Mouse (Mus musculus): Measurements from ENCODE around the gene Necab2.

The Necab2 gene

GRCm38 (mm10) chr8:119451131-119451530, 4.6 kb downstream of the Necab2 start:
- DNase-seq (ENCODE audit: low read depth, low spot score), result no peak

DNA sequence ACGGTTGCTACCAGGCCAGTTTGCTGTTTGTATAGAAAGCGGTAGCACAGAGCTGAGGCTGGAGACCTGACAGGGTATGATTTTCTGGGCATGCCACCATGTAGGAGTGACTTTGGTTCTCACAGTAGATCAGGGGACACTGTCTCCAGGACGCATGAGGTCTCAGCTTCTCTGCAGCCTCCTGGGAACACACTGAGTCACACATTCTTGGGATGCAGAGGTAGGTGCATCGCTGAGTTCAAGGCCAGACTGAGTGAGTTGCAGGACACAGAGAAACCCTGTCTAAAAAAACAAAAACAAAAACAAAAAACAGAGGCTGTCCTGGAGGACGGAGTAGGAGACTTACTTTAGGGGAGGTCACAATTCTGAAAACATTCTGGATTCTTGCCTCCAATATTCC, 6.4 kb downstream of the Necab2 start:
- no peak for DNase-seq (ENCODE audit: low read depth, low spot score)

DNA sequence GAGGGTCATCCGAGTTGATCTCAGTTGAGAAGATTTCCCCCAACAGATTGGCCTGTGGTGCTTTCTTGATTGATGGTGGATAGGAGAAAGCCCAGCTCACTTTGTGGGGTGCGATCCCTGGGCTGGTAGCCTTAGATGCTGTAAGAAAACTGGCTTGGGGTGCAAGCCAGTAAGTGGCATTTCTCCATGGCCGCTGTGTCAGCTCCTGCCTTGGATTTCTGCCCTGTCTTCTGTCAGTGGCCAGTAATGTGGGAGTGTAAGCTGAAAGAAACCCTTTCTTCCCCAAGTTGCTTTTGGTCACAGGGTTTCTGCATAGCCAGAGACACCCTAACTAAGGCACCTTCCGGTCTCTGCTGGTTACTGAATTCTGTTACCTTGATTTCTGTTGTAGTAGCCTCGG, 9.5 kb downstream of the Necab2 start:
- no peak for DNase-seq (ENCODE audit: low read depth, low spot score)

GRCm38 (mm10) chr8:119459724-119460123, 13.2 kb downstream of the Necab2 start:
- peak; percentile 83 for DNase-seq (ENCODE audit: low read depth, low spot score)

- no peak for DNase-seq (ENCODE audit: low read depth, low spot score)
Observed at GRCm38 (mm10) chr8:119461356-119461755, 14.8 kb downstream of the Necab2 start.

GRCm38 (mm10) chr8:119463709-119464108, 17.2 kb downstream of the Necab2 start:
- DNase-seq (ENCODE audit: low read depth, low spot score), result no peak

GRCm38 (mm10) chr8:119466105-119466504, 19.6 kb downstream of the Necab2 start:
- no peak for DNase-seq (ENCODE audit: low read depth, low spot score)

DNA sequence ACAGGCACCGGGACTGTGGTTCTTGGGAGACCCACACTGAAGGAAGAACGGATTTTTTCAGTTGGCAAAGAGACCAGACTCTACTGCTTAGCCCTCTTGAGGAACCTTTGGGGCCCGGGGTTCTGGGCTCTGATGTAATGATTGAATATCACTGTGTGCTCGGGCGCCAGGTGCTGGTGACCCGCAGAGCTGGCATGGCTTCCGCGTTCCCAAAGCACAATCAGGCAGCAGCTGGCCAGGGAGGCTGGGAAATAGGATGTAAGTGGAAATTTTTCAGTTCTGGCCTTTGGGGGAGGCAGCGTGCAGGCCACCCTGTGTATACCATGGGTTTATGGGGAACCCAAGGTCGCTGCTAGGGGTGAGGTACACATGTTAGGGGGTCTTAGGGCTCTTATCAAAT, 20.3 kb downstream of the Necab2 start:
- DNase-seq (ENCODE audit: low read depth, low spot score), result no peak

DNA sequence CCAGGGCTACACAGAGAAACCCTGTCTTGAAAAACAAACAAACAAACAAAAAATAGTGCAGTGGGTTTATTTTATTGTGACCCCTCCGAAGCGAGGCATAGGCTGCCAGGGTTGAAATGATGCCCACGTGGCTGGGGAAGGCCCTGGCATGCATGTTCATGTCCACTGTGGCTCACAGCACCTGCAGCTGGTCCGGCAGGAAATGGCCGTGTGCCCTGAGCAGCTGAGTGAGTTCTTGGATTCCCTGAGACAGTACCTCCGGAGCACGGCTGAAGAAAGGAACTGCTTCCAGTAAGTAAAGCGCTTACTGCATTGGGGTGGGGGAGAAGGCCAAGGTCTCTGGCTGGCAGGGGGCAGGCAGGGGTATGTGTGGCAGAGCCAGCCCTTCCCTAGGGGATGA, 21.6 kb downstream of the Necab2 start:
- no peak for DNase-seq (ENCODE audit: low read depth, low spot score)

DNA sequence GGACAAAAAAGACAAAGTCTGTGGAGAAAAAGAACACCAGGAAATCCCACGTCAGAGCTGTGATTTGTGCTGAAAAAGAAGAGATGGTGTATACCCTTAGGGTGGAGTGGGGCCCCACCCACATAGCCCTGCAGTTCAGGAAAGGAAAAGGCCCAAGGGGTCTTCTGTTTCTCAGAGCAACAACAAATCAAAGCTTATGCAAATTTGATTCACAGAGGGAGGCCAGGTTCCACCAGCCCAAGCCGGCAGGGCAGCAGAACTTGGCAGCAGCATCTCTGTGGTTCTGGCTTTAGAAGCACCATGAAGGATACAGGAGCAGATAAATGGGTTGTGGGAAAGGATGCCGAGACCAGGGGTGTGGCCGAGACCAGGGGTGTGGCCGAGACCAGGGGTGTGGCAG, 32.2 kb downstream of the Necab2 start:
- no peak for DNase-seq (ENCODE audit: low read depth, low spot score)

- DNase-seq (ENCODE audit: low read depth, low spot score), result peak; percentile 71
Observed at GRCm38 (mm10) chr8:119484145-119484896, 37.8 kb downstream of the Necab2 start.

DNA sequence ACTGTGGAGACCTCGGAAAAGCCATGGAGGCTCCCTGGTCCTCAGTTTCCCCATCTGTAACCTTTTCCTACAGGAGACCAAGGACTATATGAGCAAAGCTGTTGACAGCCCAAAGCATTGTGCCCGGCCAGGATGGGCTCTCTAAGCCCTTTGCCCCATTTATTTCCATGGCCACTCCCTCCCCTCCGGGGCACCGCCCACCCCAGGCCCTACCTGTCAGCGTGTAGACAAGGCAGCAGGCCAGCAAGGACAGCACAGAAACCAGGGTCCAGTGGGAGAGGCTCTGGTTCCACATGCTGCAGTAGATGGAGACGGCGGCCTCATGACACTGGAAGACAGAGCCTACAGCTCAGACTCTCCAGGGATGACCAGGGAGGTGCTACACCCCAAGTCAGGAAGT, 40.6 kb downstream of the Necab2 start:
- no peak for DNase-seq (ENCODE audit: low read depth, low spot score)

- peak; percentile 63 for DNase-seq (ENCODE audit: low read depth, low spot score)
Observed at GRCm38 (mm10) chr8:119496848-119497247, 50.3 kb downstream of the Necab2 start.

- DNase-seq (ENCODE audit: low read depth, low spot score), result no peak
Observed at GRCm38 (mm10) chr8:119499836-119500235, 53.3 kb downstream of the Necab2 start.

- no peak for DNase-seq (ENCODE audit: low read depth, low spot score)
Observed at GRCm38 (mm10) chr8:119501598-119501997, 55.1 kb downstream of the Necab2 start, which contains the start of gene Slc38a8. Gene Slc38a8, minus strand, starts transcription at chr8:119501698.

DNA sequence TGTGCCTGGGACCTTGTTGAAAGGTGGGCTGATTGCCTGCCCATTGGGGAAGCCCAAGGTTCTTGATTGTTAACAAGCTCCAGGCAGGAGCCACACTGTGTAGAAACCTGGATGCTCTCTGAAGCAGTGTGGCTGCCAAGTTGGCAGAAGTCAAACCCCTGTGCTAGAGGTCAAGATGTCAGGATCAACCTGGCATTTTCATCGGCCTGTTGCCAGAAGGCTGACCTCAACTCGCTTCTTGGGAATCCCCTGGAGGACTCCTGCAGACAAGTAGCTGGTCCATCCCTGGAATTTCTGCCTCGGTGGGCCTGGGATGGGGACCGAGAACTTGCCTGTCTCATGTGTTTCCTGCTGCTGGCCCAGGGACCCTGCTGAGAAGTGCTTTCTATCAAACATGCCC, 55.6 kb downstream of the Necab2 start:
- no peak for DNase-seq (ENCODE audit: low read depth, low spot score)

DNA sequence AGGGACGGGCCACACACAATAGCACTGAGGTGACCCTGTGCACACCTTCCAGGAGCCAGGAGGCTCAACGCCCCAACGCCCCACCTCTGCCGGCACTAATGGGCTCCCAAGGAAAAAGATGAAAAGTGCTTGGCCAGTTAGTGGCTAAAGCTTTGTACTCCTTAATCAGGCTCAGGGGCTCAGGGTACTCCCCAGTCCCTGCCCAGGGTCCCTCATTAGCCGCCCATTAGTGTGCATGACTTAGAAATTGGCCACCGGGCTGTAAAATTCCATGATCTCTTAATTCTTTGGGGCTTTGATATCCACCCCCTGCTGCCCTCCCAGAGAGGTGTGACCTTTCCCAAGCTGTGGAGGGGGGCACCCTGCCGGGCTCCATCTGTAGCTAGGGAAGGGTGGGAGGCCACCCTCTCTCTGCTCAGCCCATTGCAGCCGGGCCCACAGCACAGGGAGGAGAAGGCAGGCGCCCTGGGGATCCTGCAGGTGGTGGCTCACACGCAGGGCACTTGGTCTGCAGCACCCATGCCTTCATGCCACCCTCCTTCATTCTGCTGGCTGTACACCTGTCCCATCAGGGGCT, 56.8 kb downstream of the Necab2 start:
- no peak for DNase-seq (ENCODE audit: low read depth, low spot score)

DNA sequence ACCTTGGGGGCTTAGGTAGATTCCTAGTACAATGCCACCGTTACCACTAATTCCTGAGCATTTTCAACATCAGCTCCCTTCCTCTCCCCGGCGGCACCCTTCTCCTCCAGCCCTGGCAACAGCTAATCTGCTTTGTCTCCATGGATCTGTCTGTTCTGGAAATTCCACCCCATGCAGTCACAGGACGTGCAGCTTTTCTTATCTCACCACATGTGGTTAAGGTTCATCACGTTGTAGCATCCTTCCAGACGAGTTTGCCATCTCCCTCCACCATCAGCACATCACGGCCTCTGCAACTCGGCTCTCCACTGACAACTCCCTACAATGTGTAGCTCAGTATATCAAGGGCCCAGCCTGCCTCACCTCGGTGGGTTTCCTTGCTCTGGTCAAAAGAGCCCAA, 59.0 kb downstream of the Necab2 start:
- no peak for DNase-seq (ENCODE audit: low read depth, low spot score)

- no peak for DNase-seq (ENCODE audit: low read depth, low spot score)
Observed at GRCm38 (mm10) chr8:119506106-119506505, 59.6 kb downstream of the Necab2 start.

GRCm38 (mm10) chr8:119510471-119510870, 64.0 kb downstream of the Necab2 start:
- DNase-seq (ENCODE audit: low read depth, low spot score), result no peak

GRCm38 (mm10) chr8:119511722-119512121, 65.2 kb downstream of the Necab2 start:
- no peak for DNase-seq (ENCODE audit: low read depth, low spot score)

- no peak for DNase-seq (ENCODE audit: low read depth, low spot score)
Observed at GRCm38 (mm10) chr8:119513405-119513804, 66.9 kb downstream of the Necab2 start.

- DNase-seq (ENCODE audit: low read depth, low spot score), result no peak
Observed at GRCm38 (mm10) chr8:119514940-119515339, 68.4 kb downstream of the Necab2 start.
